Mouse (Mus musculus) gastrocnemius, postnatal 4 days (tissue): ENCODE results near the gene Cldn7. TPM values are rescaled to one million over a fixed set of nuclear protein-coding genes. Genes with fewer than 3 reads are reported as not detected.
A peak's percentile ranks its signal among the peaks of the same experiment; 100 is the strongest.
"Not testable (repeated sequence)": the region's sequence is repeated elsewhere in the genome, so short reads cannot be mapped to it uniquely, and the experiment has no call there.

Experiments
- DNase-seq, 2 experiments: peaks; one replicate each; pipeline ENCODE4 v3.0.0; 2021 to 2022; ENCODE audit warnings: low spot score in 2 of 2, mixed read lengths in 2 of 2
- total RNA-seq, 2 experiments: library from RNA; stranded (reverse); gene quantifications; 2 replicates each; pipeline ENCODE4 v1.2.3; 2021

The Cldn7 gene
- total RNA-seq, 2 experiments from 2014 or later: 0.34 TPM; not detected in 1

- no peak for DNase-seq
These were observed 11.2 kb upstream of the Cldn7 start for GRCm38 (mm10) chr11:69953267-69953915.

DNA sequence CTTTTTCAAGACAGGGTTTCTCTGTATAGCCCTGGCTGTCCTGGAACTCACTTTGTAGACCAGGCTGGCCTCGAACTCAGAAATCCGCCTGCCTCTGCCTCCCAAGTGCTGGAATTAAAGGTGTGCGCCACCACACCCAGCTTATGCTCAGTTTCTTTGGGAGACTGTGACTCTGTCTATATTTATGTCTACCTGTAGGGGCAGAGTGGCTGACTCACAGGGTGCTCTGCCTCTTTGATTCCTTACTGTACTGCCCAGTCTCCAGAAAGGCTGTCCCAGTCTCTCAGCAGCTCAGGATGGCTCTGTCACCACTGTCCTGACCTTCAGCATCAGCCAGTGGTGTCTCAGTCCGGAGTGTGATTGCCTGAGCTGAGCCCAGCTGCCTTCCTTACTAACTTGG lies 9.0 kb upstream of the Cldn7 start:
- not testable (repeated sequence) for DNase-seq

DNA sequence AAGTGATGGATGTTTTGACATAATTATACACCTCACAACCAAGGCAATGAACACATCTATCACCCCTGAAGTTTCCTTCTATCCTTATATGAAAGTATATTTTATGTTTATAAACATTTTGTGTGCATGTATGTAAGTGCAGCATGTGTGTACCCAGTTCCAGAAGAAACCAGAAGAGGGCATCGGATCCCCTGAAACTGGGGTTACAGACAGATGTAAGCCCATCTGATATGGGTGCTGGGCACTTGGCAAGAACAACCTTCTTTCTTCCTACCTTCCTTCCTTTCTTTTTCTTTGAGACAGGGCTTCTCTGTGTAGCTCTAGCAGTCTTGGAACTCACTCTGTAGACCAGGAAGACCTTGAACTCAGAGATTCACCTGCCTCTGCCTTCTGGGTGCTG lies 8.4 kb upstream of the Cldn7 start:
- no peak for DNase-seq

DNA sequence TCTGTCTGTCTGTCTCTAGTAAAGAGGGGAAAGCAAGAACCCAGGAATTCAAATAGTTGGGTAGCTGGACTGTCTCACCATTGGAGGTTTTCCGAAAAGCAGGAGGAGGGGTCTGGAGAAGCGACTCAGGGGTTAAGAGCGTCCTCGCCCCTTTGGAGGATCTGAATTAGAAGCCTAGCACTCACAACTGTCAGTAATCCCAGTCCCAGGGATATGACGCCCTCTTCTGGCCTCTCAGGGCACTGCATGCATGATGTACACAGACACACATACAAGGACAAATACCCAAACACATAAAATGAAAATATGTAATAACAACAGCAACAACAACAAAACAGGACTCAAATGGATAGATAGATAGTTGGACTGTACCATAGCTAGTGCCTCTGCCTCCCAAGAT lies 4.0 kb upstream of the Cldn7 start:
- no peak for DNase-seq

DNA sequence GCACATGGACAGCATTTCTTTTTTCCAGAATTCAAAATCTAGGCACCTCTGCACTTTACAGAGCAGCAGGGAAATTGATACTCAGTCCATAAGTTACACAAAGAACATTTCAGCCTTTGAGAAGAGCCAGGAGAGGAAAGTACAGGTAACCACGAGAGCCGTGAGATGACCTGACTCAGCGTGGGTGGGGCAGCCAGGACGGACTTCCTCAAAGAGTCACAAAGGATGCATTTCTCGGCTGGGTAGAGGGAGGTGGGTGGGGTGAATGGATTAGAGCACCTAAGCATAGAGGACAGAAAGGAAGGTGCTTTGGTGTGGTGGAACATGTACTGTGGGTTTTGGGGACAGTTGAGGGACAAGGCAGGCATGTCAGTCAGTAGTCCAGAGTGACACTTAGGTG lies 2.7 kb upstream of the Cldn7 start:
- no peak for DNase-seq

DNA sequence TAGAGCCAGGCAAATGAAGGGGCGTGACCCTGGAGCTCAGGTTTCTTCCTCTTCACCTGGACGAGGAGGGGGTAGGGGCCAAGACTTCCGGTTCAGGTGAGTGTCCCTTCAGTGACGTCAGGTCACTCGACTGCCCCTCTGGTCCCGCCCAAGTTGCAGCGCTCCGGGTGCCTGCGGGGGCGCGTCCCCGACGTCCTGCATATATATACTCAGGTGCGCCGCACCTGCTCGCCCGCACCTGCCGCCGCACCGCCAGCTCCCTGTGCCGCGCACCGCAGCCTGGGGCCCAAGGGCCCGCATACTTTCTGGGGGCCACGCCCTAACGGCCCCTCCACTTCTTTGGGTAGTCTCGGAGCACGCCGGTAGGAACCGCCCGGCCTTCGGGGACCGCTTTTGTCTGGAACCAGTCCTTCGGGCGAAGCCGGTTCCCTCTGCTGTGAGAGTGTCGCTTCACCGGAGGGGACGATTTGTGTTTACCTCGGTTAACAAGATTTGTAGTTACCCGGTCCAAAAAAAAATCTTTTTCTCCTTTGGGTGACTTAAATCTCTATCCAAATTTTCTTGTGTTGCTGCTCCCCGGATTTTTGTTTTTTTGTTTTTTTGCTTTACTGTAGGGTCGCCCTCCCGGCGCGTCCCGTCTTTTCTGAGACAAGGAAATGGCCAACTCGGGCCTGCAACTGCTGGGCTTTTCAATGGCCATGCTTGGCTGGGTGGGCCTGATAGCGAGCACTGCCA lies 859 bp downstream of the Cldn7 start:
- DNase-seq: peak in 1 of 2 experiments; percentile 11

DNA sequence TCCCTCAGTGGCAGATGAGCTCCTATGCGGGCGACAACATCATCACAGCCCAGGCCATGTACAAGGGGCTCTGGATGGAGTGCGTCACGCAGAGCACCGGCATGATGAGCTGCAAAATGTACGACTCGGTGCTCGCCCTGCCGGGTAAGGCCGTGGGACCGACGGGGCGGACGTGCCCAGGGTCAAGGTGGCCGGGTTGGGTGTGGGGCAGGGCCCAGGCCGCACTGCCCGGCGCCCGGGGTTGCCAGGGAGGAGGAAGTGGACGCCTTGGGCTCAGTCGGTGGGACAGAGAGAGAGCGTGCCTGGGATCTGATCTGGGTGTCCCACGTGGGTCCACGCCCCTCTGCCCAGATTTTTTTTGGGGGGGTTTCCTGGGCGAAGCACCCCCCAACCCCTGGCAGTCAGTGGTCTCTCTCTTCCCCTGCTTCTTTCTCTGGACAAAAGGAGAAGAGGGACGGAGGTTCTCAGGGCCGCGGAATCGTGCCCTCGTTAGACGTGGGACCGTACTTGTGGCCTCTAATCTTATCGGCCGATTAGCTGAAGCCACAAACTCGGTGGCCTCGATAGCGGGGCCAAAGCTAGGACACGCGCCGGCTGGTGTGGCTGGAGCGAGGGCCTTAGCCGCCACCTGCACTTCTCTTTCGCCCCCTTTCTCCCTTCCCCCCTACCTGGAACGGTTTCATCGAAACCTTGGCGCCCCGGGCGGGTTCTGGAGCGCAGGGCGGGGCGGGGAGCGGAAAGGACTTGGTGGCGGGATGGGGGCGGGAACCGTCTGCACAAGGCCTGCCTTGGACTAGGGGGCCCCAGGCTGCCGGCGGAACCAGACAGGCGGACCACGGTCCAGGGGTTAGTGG lies 1.7 kb downstream of the Cldn7 start:
- DNase-seq: peak in 1 of 2 experiments; percentile 35

DNA sequence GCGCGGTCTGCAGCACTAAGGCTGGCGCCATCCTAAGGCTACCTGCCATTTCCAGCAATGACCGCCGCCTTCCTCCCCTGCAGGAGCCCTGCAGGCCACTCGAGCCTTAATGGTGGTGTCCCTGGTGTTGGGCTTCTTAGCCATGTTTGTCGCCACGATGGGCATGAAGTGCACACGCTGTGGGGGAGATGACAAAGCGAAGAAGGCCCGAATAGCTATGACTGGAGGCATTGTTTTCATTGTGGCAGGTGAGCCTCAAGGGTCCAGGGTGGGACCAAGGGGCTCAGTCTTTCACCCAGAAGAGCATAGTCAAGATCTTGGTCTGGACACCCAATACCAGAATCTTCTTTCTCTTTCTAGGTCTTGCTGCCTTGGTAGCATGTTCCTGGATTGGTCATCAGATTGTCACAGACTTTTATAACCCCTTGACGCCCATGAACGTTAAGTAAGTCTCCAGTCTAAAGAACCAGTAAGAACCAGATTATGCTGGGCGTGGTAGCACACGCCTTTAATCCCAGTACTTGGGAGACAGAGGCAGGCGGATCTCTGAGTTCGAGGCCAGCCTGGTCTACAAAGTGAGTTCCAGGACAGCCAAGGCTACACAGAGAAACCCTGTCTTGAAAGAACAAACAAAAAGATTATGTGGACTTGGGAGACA lies 2.4 kb downstream of the Cldn7 start:
- no peak for DNase-seq

DNA sequence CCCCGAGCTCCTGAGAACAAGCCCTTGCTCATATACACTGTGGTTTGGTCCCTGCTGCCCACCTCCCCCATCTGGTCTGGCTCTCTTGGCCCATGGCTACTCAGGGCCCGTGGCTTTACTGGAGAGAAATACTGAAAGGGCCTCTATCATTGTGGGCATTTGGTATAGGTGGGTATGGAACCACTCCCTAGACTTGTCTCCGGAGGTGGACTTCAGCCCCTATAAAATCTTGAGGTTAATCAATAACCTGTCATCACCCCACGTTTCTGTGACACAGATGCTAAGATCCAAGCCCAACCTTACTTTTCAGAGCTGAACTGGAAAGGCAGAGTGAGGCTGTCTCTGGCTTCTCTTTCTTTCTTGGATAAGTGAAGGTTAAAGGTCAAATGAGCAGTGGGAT lies 4.2 kb downstream of the Cldn7 start:
- no peak for DNase-seq

GRCm38 (mm10) chr11:69970222-69970621 lies 5.6 kb downstream of the Cldn7 start:
- DNase-seq: no peak

- no peak for DNase-seq
These were observed 6.2 kb downstream of the Cldn7 start for GRCm38 (mm10) chr11:69970775-69971174.

DNA sequence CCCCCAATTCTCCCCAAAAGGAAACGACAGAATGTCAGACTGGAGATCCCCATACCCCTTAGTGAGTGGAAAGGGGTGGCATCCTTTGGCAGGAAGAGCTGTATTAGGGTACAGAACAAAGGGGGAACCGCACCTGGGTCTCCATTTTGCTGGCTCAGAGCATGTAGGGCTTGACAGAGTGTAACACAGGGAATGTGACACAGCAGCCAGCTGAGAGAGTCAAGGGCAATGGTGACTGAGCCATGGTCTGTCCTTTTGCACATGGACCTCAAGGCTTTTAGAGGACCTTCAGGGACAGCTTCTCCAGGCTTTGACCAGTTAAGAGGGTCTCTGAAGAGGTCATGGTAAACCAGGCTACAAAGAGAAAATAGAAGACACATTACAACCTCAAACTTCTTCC lies 10.3 kb downstream of the Cldn7 start:
- no peak for DNase-seq

DNA sequence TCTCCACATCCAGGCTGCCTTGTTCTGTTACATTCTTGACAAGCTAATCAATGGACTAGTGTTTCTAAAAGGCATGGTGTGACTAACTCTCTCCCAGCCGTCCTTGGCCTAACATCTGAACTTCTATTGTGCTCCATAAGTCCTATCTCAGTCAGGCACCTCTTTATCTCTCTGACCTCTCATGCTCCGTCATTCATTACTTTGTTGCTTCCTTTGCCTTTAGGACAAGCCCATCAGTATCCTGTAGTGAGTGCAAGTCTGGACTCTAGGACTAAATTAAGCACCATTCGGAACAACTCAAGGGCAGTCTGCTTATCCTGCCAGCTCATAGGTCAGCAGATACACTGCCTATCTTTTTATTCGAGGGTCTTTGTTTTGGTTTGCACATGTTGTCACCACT lies 11.7 kb downstream of the Cldn7 start:
- no peak for DNase-seq

DNA sequence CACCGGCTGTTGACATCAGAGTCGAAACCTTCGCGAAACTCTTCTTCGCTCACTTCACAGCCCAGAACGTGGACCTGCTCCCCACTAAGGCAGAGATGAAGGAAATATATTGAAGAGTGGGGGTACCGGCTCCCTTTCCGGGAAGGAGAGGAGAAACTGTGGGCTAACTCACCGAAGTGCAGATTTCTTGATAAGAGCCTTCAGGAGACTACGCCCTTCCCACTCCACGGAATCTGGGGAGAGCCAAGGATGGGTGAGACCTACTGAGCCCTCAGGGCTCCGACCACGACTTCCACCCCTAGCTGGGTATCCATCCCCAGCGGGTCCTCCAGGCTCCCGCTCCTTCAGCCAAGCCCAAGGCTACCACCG lies 15.2 kb downstream of the Cldn7 start:
- no peak for DNase-seq

- peak; percentile 95 for DNase-seq
These were observed 15.9 kb downstream of the Cldn7 start for GRCm38 (mm10) chr11:69980196-69981140.

DNA sequence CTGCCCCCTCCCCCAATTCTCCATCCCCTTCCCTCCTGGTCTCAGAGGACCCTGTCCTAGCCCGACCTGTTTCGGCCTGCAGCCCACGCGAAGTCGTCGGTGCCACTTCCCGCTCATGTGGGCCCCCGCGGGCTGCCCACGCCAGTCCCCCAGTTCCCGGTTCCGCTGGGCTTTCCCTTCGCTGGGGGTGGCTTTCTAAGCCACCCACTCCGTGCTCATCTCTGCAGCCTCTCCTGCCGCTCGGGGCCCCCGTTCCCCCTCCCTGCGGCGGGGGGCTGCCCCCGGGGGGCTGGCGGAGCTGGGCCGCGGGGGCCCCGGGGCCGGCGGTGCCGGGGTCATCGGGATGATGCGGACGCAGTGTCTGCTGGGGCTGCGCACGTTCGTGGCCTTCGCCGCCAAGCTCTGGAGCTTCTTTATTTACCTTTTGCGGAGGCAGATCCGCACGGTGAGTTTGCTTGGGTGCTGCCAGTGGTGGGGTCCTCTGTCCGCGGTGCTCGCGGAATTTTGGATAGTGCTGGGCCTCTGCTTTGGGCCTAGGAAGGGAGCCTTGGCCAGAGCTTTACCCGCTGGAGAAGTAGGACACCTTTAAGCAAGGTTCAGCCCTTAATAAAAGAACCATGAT lies 16.7 kb downstream of the Cldn7 start, which contains the start of gene Ctdnep1:
Ctdnep1 (plus strand) TSS at position 16 of the 622 bp plus-strand sequence.
- DNase-seq: no peak

DNA sequence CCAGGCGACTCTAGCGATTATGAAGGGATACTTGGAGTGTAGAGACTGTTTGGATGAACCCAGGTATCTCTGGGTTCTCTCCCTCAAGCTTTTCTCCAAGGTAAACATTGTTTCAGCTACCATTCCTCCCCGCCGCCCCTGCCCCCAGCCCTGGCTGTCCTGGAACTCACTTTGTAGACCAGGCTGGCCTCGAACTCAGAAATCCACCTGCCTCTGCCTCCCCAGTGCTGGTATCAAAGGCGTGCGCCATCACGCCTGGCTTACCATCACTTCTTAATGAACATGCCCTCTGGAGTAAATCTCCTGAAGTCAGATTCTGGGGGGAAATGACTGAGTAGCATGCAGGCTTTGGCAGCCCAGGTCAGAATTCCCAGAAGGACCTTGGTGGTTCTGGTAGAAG lies 17.6 kb downstream of the Cldn7 start, which contains the start of gene Elp5:
Elp5 (minus strand) TSS at position 293 of the 400 bp plus-strand sequence.
- DNase-seq: no peak

- DNase-seq: no peak
These were observed 18.3 kb downstream of the Cldn7 start for GRCm38 (mm10) chr11:69982877-69983276.

GRCm38 (mm10) chr11:69983377-69983776 lies 18.8 kb downstream of the Cldn7 start:
- no peak for DNase-seq

GRCm38 (mm10) chr11:69984431-69984830 lies 19.9 kb downstream of the Cldn7 start:
- no peak for DNase-seq
